Mouse (Mus musculus): ENCODE measurements at regions not wholly inside any gene's neighbourhood (a gene's known extent, or its start where the extent isn't known, plus 50 kb on each side); places are given as distances from the start of the nearest gene placed in this dataset.

- Histone ChIP-seq H3K4me2 (replicated peaks) (peak overlapping the region; percentile 79), H3K4me1 (peaks cover 24% of the 10 kb centered on the region), H3K27ac (peak overlapping the region; percentile 88), H3K27me3 (no peaks in the 10 kb centered on the region), H3K9me3 (replicated peaks) (no peaks in the 10 kb centered on the region), H3K36me3 (no peaks in the 10 kb centered on the region), H3K9ac (peak overlapping the region; percentile 86), H3K4me3 (peak overlapping the region; percentile 81)
- peak; percentile 71 for ATAC-seq (ENCODE audit: low FRiP score)
- 1% methylated on average over 66 of the region's 94 CpGs for WGBS
These were observed 83.3 kb upstream of the Arhgap32 start for GRCm38 (mm10) chr9:32032521-32033185.

- Histone ChIP-seq H3K4me1 (peaks cover 33% of the 10 kb centered on the region), H3K4me3 (peak overlapping the region; percentile 81), H3K9me3 (replicated peaks) (no peaks in the 10 kb centered on the region), H3K4me2 (replicated peaks) (peak overlapping the region; percentile 79), H3K27me3 (no peaks in the 10 kb centered on the region), H3K36me3 (no peaks in the 10 kb centered on the region), H3K27ac (no peak overlapping the region), H3K9ac (peak overlapping the region; percentile 86)
- WGBS: 25% methylated on average over 6 of the region's 6 CpGs
- no peak for ATAC-seq (ENCODE audit: low FRiP score)
These were observed 82.0 kb upstream of the Arhgap32 start for GRCm38 (mm10) chr9:32033937-32034336.

GRCm38 (mm10) chr9:32039999-32040398 lies 75.9 kb upstream of the Arhgap32 start:
- ATAC-seq (ENCODE audit: low FRiP score): no peak
- H3K27me3 ChIP-seq: no peaks in the 10 kb centered on the region
- 97% methylated on average over 2 of the region's 2 CpGs for WGBS
- H3K4me1 ChIP-seq: peaks cover 13% of the 10 kb centered on the region
- H3K4me3 ChIP-seq: no peak overlapping the region
- H3K27ac ChIP-seq: no peak overlapping the region
- H3K4me2 ChIP-seq (replicated peaks): no peak overlapping the region
- H3K36me3 ChIP-seq: no peaks in the 10 kb centered on the region
- no peaks in the 10 kb centered on the region for H3K9me3 ChIP-seq (replicated peaks)
- no peak overlapping the region for H3K9ac ChIP-seq

GRCm38 (mm10) chr9:32043344-32043743 lies 72.6 kb upstream of the Arhgap32 start:
- 90% methylated on average over 1 of the region's 1 CpGs for WGBS
- ATAC-seq (ENCODE audit: low FRiP score): no peak
- Histone ChIP-seq H3K9ac (no peak overlapping the region), H3K4me2 (replicated peaks) (no peak overlapping the region), H3K4me1 (peaks cover 7% of the 10 kb centered on the region), H3K27ac (no peak overlapping the region), H3K27me3 (no peaks in the 10 kb centered on the region), H3K4me3 (no peak overlapping the region), H3K36me3 (no peaks in the 10 kb centered on the region), H3K9me3 (replicated peaks) (no peaks in the 10 kb centered on the region)

GRCm38 (mm10) chr9:32046791-32047190 lies 69.1 kb upstream of the Arhgap32 start:
- ATAC-seq (ENCODE audit: low FRiP score): no peak
- no peak overlapping the region for H3K4me2 ChIP-seq (replicated peaks)
- H3K4me3 ChIP-seq: no peak overlapping the region
- WGBS: 91% methylated on average over 3 of the region's 3 CpGs
- H3K27me3 ChIP-seq: no peaks in the 10 kb centered on the region
- peaks cover 3% of the 10 kb centered on the region; the same call in 1 of the 2 replicates for H3K4me1 ChIP-seq
- H3K27ac ChIP-seq: no peak overlapping the region
- no peak overlapping the region for H3K9ac ChIP-seq
- no peaks in the 10 kb centered on the region for H3K36me3 ChIP-seq
- H3K9me3 ChIP-seq (replicated peaks): no peaks in the 10 kb centered on the region

- Histone ChIP-seq H3K27ac (no peak overlapping the region), H3K9ac (no peak overlapping the region), H3K4me1 (peaks cover 12% of the 10 kb centered on the region), H3K4me2 (replicated peaks) (no peak overlapping the region), H3K36me3 (no peaks in the 10 kb centered on the region), H3K9me3 (replicated peaks) (no peaks in the 10 kb centered on the region), H3K4me3 (no peak overlapping the region), H3K27me3 (no peaks in the 10 kb centered on the region)
- no peak for ATAC-seq (ENCODE audit: low FRiP score)
- 81% methylated on average over 7 of the region's 7 CpGs for WGBS
These were observed 67.0 kb upstream of the Arhgap32 start for GRCm38 (mm10) chr9:32048941-32049340.

GRCm38 (mm10) chr9:32049546-32049945 lies 66.4 kb upstream of the Arhgap32 start:
- no peak overlapping the region for H3K27ac ChIP-seq
- no peaks in the 10 kb centered on the region for H3K27me3 ChIP-seq
- H3K9ac ChIP-seq: no peak overlapping the region
- no peak for ATAC-seq (ENCODE audit: low FRiP score)
- 86% methylated on average over 6 of the region's 6 CpGs for WGBS
- H3K9me3 ChIP-seq (replicated peaks): no peaks in the 10 kb centered on the region
- H3K4me3 ChIP-seq: no peak overlapping the region
- H3K4me2 ChIP-seq (replicated peaks): no peak overlapping the region
- H3K4me1 ChIP-seq: peaks cover 16% of the 10 kb centered on the region
- no peaks in the 10 kb centered on the region for H3K36me3 ChIP-seq

GRCm38 (mm10) chr9:32053886-32054615 lies 61.9 kb upstream of the Arhgap32 start:
- Histone ChIP-seq H3K27me3 (no peaks in the 10 kb centered on the region), H3K9me3 (replicated peaks) (no peaks in the 10 kb centered on the region), H3K27ac (peak overlapping the region; percentile 64), H3K4me2 (replicated peaks) (no peak overlapping the region), H3K9ac (no peak overlapping the region), H3K4me1 (peaks cover 17% of the 10 kb centered on the region), H3K4me3 (no peak overlapping the region), H3K36me3 (no peaks in the 10 kb centered on the region)
- peak; percentile 81 for ATAC-seq (ENCODE audit: low FRiP score)
- 54% methylated on average over 4 of the region's 4 CpGs for WGBS

GRCm38 (mm10) chr9:32057427-32058115 lies 58.4 kb upstream of the Arhgap32 start:
- H3K9me3 ChIP-seq (replicated peaks): no peaks in the 10 kb centered on the region
- H3K4me2 ChIP-seq (replicated peaks): no peak overlapping the region
- peaks cover 7% of the 10 kb centered on the region for H3K4me1 ChIP-seq
- 82% methylated on average over 4 of the region's 4 CpGs for WGBS
- H3K9ac ChIP-seq: no peak overlapping the region
- H3K36me3 ChIP-seq: no peaks in the 10 kb centered on the region
- ATAC-seq (ENCODE audit: low FRiP score): no peak
- H3K27me3 ChIP-seq: no peaks in the 10 kb centered on the region
- H3K4me3 ChIP-seq: no peak overlapping the region
- no peak overlapping the region for H3K27ac ChIP-seq

GRCm38 (mm10) chr9:32062740-32063139 lies 53.2 kb upstream of the Arhgap32 start:
- H3K4me1 ChIP-seq: 0 out of 2 replicates have a peak, but pooled peaks cover 2% of the 10 kb centered on the region
- WGBS: 65% methylated on average over 4 of the region's 4 CpGs
- H3K4me3 ChIP-seq: no peak overlapping the region
- no peak for ATAC-seq (ENCODE audit: low FRiP score)
- H3K9me3 ChIP-seq (replicated peaks): no peaks in the 10 kb centered on the region
- no peaks in the 10 kb centered on the region for H3K27me3 ChIP-seq
- H3K27ac ChIP-seq: no peak overlapping the region
- no peak overlapping the region for H3K4me2 ChIP-seq (replicated peaks)
- no peaks in the 10 kb centered on the region for H3K36me3 ChIP-seq
- H3K9ac ChIP-seq: no peak overlapping the region

GRCm38 (mm10) chr9:32063541-32063940 lies 52.4 kb upstream of the Arhgap32 start:
- Histone ChIP-seq H3K9ac (no peak overlapping the region), H3K4me1 (0 out of 2 replicates have a peak, but pooled peaks cover 2% of the 10 kb centered on the region), H3K4me2 (replicated peaks) (no peak overlapping the region), H3K9me3 (replicated peaks) (no peaks in the 10 kb centered on the region), H3K27ac (no peak overlapping the region), H3K36me3 (no peaks in the 10 kb centered on the region), H3K27me3 (no peaks in the 10 kb centered on the region), H3K4me3 (no peak overlapping the region)
- 63% methylated on average over 6 of the region's 6 CpGs for WGBS
- no peak for ATAC-seq (ENCODE audit: low FRiP score)

GRCm38 (mm10) chr9:32064007-32064550 lies 51.9 kb upstream of the Arhgap32 start:
- no peak overlapping the region for H3K27ac ChIP-seq
- no peak overlapping the region for H3K4me3 ChIP-seq
- H3K9ac ChIP-seq: no peak overlapping the region
- no peaks in the 10 kb centered on the region for H3K27me3 ChIP-seq
- 88% methylated on average over 4 of the region's 4 CpGs for WGBS
- H3K36me3 ChIP-seq: no peaks in the 10 kb centered on the region
- no peak for ATAC-seq (ENCODE audit: low FRiP score)
- 0 out of 2 replicates have a peak, but pooled peaks cover 2% of the 10 kb centered on the region for H3K4me1 ChIP-seq
- H3K9me3 ChIP-seq (replicated peaks): no peaks in the 10 kb centered on the region
- no peak overlapping the region for H3K4me2 ChIP-seq (replicated peaks)

Data from hindbrain, embryonic 12.5 days (tissue).